Mouse (Mus musculus) c-Kit-positive CD71-positive TER-119-positive erythroid progenitor cells, embryonic 14.5 days (primary cell): Measurements from ENCODE around the gene Cfap161.

Experiments
- DNase-seq: peaks from one replicate; pipeline ENCODE4 v3.0.0-alpha.2; 2013; ENCODE audit warnings: low spot score

Cfap161 gene

GRCm38 (mm10) chr7:83794705-83795104, at the start of gene Cfap161:
TSS of gene Cfap161 (minus strand) at chr7:83794880.
- no peak for DNase-seq

DNA sequence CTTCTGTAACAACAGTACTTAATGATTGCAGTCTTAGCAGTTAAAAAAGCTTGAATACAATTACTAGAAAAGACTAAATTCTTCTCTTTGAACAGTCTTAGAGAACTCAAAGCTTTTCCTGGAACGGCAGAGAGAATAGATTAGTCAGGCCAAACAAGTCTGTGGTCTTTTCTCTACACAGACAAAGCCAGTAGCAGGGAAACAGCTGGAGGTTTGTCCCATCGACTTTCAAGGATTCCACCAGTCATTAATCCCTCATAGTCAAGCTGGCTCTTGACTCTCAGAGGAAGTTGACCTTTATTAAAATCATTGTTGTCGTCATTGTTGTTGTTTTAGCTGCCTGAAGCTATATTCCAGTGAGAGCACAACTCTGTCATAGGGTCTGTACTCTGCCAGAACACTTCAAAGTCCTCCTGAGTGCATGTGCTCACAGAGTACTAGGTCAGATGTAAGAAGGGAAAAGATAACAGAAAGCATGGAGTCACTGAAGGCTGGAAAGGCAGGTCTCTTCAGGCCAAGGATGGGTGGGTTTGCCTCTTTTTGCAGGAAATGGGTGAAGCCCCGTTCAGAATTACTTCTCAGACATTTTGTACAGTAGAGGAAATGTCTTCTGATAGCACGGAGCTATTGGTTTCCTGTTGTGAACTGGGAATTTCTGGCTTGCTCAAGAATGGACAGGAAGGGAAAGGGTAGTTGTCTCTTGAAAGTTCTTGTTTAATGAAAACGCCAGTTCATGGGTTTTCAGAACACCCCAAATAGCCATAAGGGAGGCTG, 48.0 kb upstream of the Cfap161 start:
- no peak for DNase-seq

DNA sequence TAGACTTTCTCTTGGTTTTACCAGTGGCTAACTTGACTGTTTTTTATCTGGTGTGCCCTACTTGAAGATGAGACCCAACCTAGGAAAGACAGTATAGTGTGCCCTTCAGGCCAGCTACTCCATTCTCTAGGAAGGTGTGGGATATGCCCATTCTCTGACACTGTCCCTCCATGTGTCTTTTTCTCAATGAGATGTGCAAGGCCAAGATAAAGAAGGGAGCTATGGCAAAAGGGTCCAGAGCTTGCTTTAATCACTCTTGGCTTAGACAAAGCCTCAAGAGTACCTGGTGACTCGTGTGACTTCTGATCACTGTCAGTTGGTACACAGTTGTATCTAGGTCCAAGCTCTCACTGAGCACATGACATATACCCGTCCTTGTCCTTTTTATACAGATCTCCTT, 45.4 kb upstream of the Cfap161 start:
- no peak for DNase-seq

- DNase-seq = no peak
These were observed 44.0 kb upstream of the Cfap161 start for GRCm38 (mm10) chr7:83838525-83839224.

- DNase-seq = no peak
These were observed 34.7 kb upstream of the Cfap161 start for GRCm38 (mm10) chr7:83829355-83829754.

DNA sequence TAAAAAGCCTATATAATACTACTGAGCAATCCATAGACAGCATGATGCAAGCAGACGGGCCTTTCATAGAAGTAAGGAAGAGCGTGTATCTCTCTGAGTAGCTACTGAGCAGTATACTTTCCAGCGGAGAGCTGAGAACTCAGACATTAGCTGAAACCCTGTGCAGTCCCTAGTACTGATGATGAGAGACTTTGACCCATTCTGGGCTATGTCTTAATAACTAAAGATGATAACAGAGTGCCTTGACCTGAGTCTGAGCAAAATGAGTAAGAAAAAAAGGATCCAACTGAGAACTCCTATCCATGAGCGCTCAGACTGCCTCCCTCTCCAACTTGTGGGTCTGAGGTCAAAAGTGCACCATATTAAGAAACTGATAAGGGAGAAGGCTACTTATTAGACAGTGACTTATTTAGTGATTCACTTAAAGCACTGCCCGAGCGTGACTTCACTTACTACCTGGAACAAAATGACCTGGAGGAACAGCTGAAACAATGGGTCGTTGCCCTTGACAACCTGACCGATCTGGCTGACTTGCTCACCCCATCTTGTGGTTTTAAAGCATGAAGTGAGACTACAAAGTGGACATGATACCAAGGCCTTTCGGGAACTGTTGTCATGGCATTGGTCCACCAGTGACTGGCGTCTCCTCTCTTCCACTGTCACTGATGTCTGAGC, 32.9 kb upstream of the Cfap161 start:
- DNase-seq = no peak

GRCm38 (mm10) chr7:83826808-83827207, 32.1 kb upstream of the Cfap161 start:
- DNase-seq = no peak

GRCm38 (mm10) chr7:83821951-83822350, 27.3 kb upstream of the Cfap161 start:
- DNase-seq = no peak

GRCm38 (mm10) chr7:83816886-83817285, 22.2 kb upstream of the Cfap161 start:
- DNase-seq = no peak

DNA sequence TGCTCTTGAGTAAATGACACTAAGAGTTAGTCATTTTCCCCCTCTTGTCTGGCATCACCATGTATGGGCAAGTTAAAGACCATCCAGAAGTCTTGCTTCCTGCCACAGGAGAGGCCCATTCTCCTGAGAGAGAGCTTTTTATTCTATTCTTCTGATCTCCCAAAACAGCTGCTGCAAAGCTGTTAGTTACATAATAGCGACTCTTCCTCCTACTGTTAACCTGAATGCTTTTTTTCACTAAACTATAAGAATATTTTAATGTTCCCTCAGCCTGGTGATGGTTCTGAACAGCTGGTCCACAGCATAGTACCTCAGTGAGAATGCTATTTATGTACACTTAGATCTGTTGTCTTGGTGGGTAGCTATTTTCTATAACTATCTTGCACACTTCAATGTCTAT, 21.0 kb upstream of the Cfap161 start:
- no peak for DNase-seq

GRCm38 (mm10) chr7:83813993-83814392, 19.3 kb upstream of the Cfap161 start:
- DNase-seq = no peak

- DNase-seq = no peak
These were observed 18.8 kb upstream of the Cfap161 start for GRCm38 (mm10) chr7:83813465-83813864.

DNA sequence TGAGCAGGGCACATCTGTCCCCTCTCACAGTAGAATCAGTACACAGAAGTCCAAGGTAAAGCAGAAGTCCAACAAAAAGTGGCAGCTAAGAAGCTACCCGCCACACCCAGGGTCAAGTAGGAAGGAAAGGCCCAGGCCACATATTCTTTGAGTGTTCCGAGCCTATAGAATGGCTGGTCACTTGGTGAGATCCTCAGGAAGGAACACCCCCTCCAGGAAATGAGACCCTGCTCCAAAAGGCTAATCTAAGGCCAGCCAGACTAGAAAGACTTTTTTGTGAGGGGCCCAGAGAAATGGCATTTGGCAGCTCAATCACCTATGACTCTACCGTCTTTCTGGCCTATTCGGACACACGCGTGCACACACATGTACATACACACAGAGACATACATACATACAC, 18.3 kb upstream of the Cfap161 start:
- DNase-seq = no peak

DNA sequence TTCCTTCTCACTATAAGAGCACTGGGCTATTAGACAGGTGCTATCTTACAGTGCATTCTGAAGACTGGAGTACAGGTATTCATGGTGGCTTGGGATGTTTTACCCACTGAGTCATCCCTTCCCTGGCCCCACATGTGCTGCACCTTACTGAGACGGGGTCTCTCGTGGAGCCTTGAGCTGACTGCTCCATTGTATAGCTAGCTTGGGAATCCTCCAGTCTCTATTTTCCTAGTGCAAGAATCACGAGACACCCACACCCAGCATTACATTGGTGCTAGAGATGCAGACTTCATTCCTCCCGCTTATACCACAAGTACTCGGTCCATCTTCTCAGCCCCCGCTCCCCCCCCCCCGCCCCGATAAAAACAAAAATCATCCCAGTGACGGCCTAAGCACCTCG, 17.9 kb upstream of the Cfap161 start:
- DNase-seq = no peak

DNA sequence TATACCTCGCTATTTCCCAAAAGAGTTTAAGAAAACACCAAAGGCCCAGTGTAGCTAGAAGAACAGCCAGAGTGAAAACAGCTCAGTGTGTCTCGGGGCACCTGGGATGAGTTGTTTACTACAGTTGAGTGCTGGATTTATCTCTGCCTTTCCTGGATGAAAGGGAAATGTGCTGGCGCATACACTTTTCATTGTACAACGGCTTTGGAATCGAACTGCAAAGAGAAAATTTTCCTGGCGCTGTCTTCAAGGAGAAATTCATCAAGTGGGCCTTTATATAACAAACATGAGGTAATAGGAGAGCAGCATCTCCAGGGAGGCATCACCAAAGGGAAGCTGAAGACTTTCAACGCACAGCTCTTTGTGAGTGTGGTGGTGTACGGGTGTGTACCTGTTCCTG, 17.2 kb upstream of the Cfap161 start:
- DNase-seq = no peak

- DNase-seq = no peak
These were observed 16.8 kb upstream of the Cfap161 start for GRCm38 (mm10) chr7:83811461-83811860.

DNA sequence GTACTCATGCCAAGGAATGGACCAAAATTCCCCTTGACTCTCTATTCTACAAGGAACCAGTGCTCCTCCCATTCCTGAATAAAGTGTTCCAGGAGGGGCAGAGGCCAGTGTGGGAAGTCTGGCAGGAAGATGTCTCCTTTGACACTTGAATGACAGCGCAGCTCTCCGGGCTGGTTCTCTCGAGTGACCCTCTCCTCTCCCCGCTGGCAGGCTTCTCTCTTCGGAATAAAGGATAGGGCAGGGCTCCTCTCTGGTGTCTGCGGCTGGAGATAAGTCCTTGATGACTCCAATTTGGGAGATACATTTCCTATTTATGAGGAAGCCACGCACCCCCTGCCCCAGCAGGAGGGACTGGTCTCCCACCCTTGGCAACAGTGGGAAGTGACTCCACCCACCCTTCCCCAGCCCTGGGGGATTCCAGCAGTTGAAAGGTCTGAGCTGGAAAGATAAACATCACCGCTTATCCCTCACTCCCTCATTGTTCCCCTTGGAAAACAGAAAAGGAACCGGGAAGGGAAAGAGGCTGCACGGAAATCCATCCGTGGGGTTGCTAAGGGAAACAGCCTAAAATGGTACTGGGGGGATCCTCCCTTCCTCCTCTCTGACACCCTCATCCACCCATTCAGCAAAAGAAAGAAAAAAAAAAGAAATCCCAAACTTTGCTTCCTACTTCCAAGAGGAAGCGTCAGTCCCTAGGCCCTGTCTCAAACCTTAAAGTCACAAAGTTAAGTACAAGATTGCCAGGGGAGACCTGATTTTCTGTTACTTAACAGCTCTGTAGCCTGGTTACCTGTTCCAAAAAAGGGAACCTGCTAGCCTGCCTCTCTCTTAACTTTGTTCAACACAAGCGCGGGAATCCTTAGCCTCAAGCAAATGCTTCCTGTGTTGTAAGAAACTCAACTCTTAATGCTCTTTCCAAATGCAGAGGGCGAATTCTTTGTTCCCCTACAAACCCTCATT, 15.7 kb upstream of the Cfap161 start:
- no peak for DNase-seq

DNA sequence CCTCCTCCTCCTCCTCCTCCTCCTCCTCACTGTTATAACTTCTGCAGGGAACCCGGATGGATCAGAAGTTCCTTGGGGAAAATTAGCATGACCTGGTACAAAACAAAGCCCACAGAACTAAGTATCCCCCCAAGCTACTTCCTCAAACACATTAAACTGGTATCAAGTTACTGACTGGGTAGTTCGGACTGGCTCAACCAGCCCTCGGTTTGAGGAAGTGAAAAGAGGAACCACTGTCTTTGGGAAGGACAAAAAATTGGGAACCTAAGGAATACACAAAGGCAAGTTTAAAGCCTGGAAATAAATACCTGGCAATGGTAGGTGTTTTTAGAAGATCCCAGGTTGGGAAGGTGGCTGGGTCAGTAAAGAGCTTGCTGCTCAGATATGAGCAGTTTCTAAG, 15.0 kb upstream of the Cfap161 start:
- no peak for DNase-seq

DNA sequence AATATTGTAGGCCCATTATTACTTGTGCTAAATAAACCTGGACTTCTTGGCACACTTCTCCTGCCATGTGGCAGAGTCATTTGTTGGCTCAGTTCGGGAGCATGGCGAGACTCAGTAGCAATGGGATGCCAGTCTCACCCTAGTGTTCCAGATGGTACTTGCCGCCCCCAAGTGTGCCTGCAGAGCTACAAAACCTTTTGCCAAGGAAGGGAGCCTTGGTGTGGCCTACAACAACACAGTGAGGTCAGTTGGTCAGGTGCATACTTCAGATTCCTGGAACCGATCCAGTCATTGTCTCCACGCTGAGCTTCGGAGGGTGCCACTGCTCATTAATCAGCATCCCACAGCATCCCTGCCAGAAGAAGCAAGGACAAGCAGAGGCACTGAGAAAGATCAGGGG, 14.4 kb upstream of the Cfap161 start:
- no peak for DNase-seq

GRCm38 (mm10) chr7:83806934-83807333, 12.3 kb upstream of the Cfap161 start:
- no peak for DNase-seq

GRCm38 (mm10) chr7:83803777-83804176, 9.1 kb upstream of the Cfap161 start:
- no peak for DNase-seq

DNA sequence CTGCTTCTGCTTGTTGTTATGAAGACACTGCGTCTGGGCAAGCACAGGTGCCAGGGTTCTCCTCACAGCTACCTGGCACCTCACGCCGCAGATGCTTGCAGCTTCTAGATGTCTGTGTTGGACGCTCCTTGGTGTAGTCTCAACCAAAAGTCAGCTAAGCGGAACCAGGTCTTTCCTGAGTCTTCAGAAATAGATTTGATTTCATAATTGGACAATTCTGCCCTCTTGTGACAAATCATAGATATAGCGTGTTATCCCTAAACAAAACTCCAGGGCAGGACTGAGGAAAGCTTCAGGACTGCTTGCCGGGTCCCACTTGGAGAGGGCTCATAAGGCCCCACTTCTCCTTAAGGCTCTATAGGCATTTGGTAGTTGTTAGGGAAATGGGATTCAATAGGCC, 7.8 kb upstream of the Cfap161 start:
- DNase-seq = no peak
